Mouse (Mus musculus) ES-Bruce4 (cell line): ENCODE measurements at regions not wholly inside any gene's neighbourhood (a gene's known extent, or its start where the extent isn't known, plus 50 kb on each side); places are given as distances from the start of the nearest gene placed in this dataset.

Experiments
- CTCF ChIP-seq: IDR thresholded peaks from one replicate; pipeline ENCODE4 v1.8.1; 2011; ENCODE audit warnings: low read depth, low read length
- EP300 ChIP-seq: IDR thresholded peaks from 2 replicates; pipeline ENCODE4 v1.6.1; 2011; ENCODE audit warnings: low read depth, low read length; ENCODE audit not compliant: insufficient read depth

DNA sequence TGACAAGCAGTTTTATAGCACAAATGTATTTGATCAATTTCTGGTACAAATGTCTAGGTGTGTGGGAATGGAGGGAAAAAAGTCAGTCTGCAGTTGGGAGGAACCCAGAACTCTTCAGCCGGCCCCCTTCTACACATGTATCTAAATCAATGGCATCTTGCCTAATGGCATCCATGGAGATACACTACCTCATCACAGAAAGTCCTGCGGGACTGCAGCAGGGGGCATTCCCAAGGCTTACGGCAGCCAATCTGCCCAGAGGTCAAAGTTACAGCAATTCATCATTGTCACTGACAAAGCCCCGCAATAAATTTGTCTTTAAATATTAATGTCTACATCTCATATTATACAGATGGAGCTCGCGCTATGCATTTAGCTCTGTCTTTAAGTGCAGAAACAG is 135.7 kb upstream of the Arhgap5 start:
- no peak for TF ChIP-seq CTCF
- no peak for TF ChIP-seq EP300
